Mouse (Mus musculus) heart, embryonic 16.5 days (tissue): Measurements from ENCODE around the gene Oxnad1. TPM values are rescaled to one million over a fixed set of nuclear protein-coding genes. Genes with fewer than 3 reads are reported as not detected.

Experiments
- ATAC-seq: fragments of 200-750 bp; cut with Nextera tagmentation; replicated peaks from 2 replicates; pipeline ENCODE4 v1.8.0; 2017; ENCODE audit warnings: moderate number of reproducible peaks; ENCODE audit not compliant: insufficient read depth, low FRiP score; ENCODE audit errors: extremely low read depth
- H3K27ac ChIP-seq: fragments of 300-500 bp; sonication (generic); 2 replicates; pipeline ENCODE4 v1.5.1; 2014; ENCODE audit warnings: mild to moderate bottlenecking, low read length, control low read depth, moderate library complexity
- H3K27me3 ChIP-seq: fragments of 300-500 bp; sonication (generic); 2 replicates; pipeline ENCODE4 v1.6.1; 2014; ENCODE audit warnings: low read length, mixed read lengths; ENCODE audit not compliant: control insufficient read depth, insufficient read depth
- H3K36me3 ChIP-seq: fragments of 300-500 bp; sonication (generic); 2 replicates; pipeline ENCODE4 v1.6.1; 2014; ENCODE audit not compliant: control insufficient read depth, insufficient read depth
- H3K4me1 ChIP-seq: fragments of 300-500 bp; sonication (generic); 2 replicates; pipeline ENCODE4 v1.6.1; 2014; ENCODE audit warnings: low read length, mixed read lengths; ENCODE audit not compliant: control insufficient read depth, insufficient read depth
- H3K4me2 ChIP-seq: fragments of 300-500 bp; sonication (generic); 2 replicates; pipeline ENCODE4 v1.6.1; 2014; ENCODE audit warnings: low read depth, mild to moderate bottlenecking, control low read depth, low read length
- H3K4me3 ChIP-seq: fragments of 300-500 bp; sonication (generic); 2 replicates; pipeline ENCODE4 v1.5.1; 2014; ENCODE audit warnings: mild to moderate bottlenecking, control low read depth, low read length
- H3K9ac ChIP-seq: fragments of 300-500 bp; sonication (generic); 2 replicates; pipeline ENCODE4 v1.6.1; 2014; ENCODE audit warnings: low read length, control low read depth
- H3K9me3 ChIP-seq: fragments of 300-500 bp; sonication (generic); replicated peaks from 2 replicates; pipeline ENCODE4 v1.6.1; 2016; ENCODE audit warnings: low read length; ENCODE audit not compliant: control insufficient read depth
- WGBS: fragments of 180-500 bp; shearing (Covaris S2); extraction: QIAGEN DNeasy Blood & Tissue Kit; methylation state at CpG from one replicate; pipeline ENCODE4 v1.1.7; 2014; 5-methylcytosine and 5-hydroxymethylcytosine counted together
- polyA plus RNA-seq: library from polyadenylated mRNA; unstranded; fragments of >200 nt; fragmentation: Nextera tagmentation; extraction: Ambion mirVana; gene quantifications from 2 replicates; pipeline ENCODE4 v1.2.1, GENCODE M21; 2015

Gene Oxnad1
- polyA plus RNA-seq, 1 experiment from 2014 or later = 51.6 TPM

DNA sequence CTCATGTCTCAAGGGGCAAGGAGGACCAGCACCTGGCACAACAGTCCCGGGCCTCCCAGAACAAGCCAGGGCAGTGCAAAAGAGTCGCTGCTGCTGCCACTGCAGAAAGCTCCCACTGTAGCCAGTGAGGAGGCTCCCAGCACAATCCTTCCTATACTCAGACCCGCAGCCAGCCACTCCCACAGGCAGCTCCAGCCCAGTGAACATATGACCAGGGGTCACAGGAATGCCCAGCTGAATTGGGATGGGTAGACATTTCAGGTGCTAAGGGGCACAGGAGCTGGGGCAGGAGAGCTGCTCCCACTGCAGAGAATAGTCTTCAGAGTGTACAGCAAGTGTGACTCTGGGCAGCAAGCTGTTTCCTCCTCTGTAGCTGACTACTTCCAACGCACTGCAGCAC is 60.2 kb downstream of the Oxnad1 start:
- H3K4me2 ChIP-seq = no peak overlapping the region
- H3K9me3 ChIP-seq = peaks cover 9% of the 10 kb centered on the region
- H3K4me3 ChIP-seq = no peak overlapping the region
- no peaks in the 10 kb centered on the region for H3K4me1 ChIP-seq
- no peak for ATAC-seq
- 54% methylated on average over 4 of the region's 4 CpGs for WGBS
- no peak overlapping the region for H3K9ac ChIP-seq
- H3K36me3 ChIP-seq = no peaks in the 10 kb centered on the region
- no peaks in the 10 kb centered on the region for H3K27me3 ChIP-seq
- peak overlapping the region; percentile 41; the same call in 1 of the 2 replicates for H3K27ac ChIP-seq

DNA sequence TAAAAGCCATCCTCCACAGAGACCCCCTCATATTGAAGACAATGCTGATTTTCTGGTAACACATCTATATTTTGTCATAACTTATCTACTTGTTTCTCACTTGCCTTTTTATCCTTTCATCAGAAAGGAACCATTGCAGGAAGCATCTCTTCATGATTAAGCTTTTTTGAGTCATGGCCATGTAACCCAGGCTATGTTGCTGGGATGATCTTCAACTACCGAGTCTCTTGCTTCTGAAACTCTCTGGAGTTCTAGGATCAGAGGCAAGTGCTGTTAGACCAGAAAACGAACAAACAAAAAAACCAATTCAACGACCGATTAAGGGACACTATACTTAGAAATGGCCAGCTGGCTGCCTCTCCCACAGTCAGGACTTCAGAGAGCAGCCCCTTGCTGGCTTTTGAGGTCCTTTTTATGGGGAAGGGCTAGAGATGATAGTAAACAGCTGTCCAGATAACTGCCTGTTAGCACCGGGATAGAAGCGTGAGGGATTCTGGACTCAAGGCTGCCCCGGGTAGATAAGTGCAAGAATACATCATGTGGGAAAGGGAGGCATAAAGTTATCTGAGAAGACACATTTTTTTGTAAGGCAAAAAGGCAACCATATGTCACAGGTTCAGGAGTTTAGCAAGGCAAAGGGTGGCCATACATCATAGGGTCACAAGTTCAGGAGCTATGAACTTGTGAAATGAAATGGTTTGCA is 60.8 kb downstream of the Oxnad1 start:
- Histone ChIP-seq H3K9me3 (peaks cover 9% of the 10 kb centered on the region), H3K4me3 (no peak overlapping the region), H3K36me3 (no peaks in the 10 kb centered on the region), H3K9ac (no peak overlapping the region), H3K4me2 (no peak overlapping the region), H3K27ac (peak overlapping the region; percentile 41; the same call in 1 of the 2 replicates), H3K4me1 (no peaks in the 10 kb centered on the region), H3K27me3 (no peaks in the 10 kb centered on the region)
- 0 out of 2 replicates have a peak, but pooled peaks have one; percentile 45 for ATAC-seq
- 40% methylated on average over 7 of the region's 7 CpGs for WGBS

DNA sequence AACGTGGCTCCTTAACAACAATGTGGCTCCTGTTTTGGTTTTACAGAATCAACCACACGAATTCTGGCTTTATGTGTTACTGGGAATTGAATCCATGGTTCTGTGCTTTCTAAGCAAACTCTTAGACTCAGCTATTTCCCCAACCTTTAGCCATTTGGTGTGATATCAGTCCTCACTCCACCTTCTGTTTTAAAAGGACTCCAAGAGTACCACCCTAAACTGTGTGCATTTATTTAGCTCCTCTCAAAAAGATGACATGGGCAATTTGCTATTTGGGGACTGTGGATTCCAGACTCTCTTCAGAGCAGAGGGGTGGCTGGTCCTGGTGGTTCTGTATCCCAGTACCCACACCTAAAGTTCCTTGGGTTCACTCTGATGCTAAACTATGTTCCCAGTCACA is 61.4 kb downstream of the Oxnad1 start:
- 58% methylated on average over 2 of the region's 2 CpGs for WGBS
- no peak overlapping the region for H3K4me2 ChIP-seq
- no peaks in the 10 kb centered on the region for H3K27me3 ChIP-seq
- no peaks in the 10 kb centered on the region for H3K4me1 ChIP-seq
- H3K9me3 ChIP-seq = peaks cover 9% of the 10 kb centered on the region
- ATAC-seq = no peak
- H3K36me3 ChIP-seq = no peaks in the 10 kb centered on the region
- H3K9ac ChIP-seq = no peak overlapping the region
- no peak overlapping the region for H3K27ac ChIP-seq
- no peak overlapping the region for H3K4me3 ChIP-seq

DNA sequence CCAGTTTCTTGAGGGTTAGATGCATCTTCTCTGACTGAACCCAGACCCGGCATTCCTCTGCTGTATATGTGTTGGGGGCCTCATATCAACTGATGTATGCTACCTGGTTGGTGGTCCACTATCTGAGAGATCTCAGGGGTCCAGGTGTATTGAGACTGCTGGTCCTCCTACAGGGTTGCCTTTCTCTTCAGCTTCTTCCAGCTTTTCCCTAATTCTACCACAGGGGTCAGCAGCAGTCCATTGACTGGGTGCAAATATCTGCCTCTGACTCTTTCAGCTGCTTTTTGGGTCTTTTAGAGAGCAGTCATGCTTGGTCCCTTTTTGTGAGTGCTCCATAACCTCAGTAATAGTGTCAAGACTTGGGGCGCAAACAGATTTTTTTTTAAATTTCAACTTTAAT is 65.7 kb downstream of the Oxnad1 start:
- Histone ChIP-seq H3K36me3 (no peaks in the 10 kb centered on the region), H3K4me1 (no peaks in the 10 kb centered on the region), H3K27me3 (no peaks in the 10 kb centered on the region), H3K27ac (no peak overlapping the region), H3K9ac (no peak overlapping the region), H3K4me3 (no peak overlapping the region), H3K4me2 (no peak overlapping the region), H3K9me3 (peaks cover 9% of the 10 kb centered on the region)
- 84% methylated on average over 2 of the region's 2 CpGs for WGBS
- no peak for ATAC-seq

DNA sequence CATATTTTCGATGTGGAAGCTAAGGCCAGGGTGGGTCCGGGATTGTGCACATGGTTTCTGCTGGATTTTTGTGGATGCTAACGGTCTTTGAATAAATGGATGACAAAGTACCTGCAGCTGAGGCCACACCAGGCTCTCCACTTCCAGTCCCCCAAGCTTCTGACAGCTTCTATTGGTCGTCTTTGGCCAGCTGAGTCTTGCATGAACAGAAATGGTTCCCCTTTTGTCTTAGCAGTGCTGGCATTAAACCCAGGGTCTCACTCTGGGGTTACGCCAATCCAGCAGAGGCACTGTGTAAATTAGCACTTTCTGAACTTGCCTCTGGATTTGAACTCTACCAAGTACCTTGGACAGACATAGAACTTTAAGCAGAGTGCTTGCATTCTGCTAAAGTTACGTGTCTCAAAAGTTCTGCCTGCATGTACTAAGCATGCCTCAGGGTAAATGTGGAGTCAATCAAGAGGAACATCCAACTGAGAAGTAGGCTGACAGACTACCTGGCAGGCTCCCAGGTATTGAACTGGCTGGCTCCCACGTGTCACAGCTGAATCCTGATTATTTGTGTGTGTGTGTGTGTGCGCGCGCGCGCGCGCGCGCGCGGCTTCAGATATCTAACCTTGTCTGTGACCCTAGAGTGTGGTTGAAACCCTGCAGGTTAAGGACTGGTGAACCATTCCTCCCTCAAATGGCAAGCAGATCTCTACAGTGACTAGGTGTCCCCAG is 67.2 kb downstream of the Oxnad1 start:
- Histone ChIP-seq H3K4me2 (no peak overlapping the region), H3K9me3 (peaks cover 3% of the 10 kb centered on the region), H3K4me1 (no peaks in the 10 kb centered on the region), H3K9ac (no peak overlapping the region), H3K27ac (no peak overlapping the region), H3K36me3 (no peaks in the 10 kb centered on the region), H3K4me3 (no peak overlapping the region), H3K27me3 (no peaks in the 10 kb centered on the region)
- ATAC-seq = no peak
- WGBS = 90% methylated on average over 18 of the region's 18 CpGs

Other genes with a start within 250 kb of the Oxnad1 start
- 0.30 and 0.51 TPM in 2 replicates for gene Galnt15, start 56.4 kb upstream of the Oxnad1 start, polyA plus RNA-seq
- 71.6 and 73.3 TPM in 2 replicates for gene Dph3, start 355 bp downstream of the Oxnad1 start, polyA plus RNA-seq
- not detected in 2 replicates for gene Msmb, start 56.6 kb downstream of the Oxnad1 start, polyA plus RNA-seq
- gene Ncoa4, start 74.5 kb downstream of the Oxnad1 start, polyA plus RNA-seq = 123 and 130 TPM in 2 replicates
- gene Timm23, start 116.5 kb downstream of the Oxnad1 start, polyA plus RNA-seq = 274 and 354 TPM in 2 replicates
- gene Parg, start 116.6 kb downstream of the Oxnad1 start, polyA plus RNA-seq = 25.0 and 26.6 TPM in 2 replicates
- 10.3 and 12.3 TPM in 2 replicates for gene Ogdhl, start 236.6 kb downstream of the Oxnad1 start, polyA plus RNA-seq